Mouse (Mus musculus) megakaryocyte progenitor cell, adult 5-6 weeks (primary cell): ENCODE results near the gene Gm13889. TPM values are rescaled to one million over a fixed set of nuclear protein-coding genes. Genes with fewer than 3 reads are reported as not detected.

ENCODE experiments used
- total RNA-seq, 2 experiments: library from RNA; stranded (forward) in 1 of 2; stranded (reverse) in 1 of 2; fragments of 157-497, 149-512 nt in 1 of 2; fragments of 200-1000 nt in 1 of 2; gene quantifications; 2 replicates each; pipeline versions ENCODE4 v1.2.3 to v1.2.4; 2015 to 2017

Gm13889 gene
- total RNA-seq, 2 experiments from 2014 or later = not detected

Other genes with a start within 250 kb of the Gm13889 start
- 40.6 and 41.3 TPM in 2 replicates for gene Ext2, start 134.6 kb downstream of the Gm13889 start, total RNA-seq (2015)
- gene Ext2, start 134.6 kb downstream of the Gm13889 start, total RNA-seq (2017) = 26.1 and 28.7 TPM in 2 replicates
- gene Accs, start 107.3 kb downstream of the Gm13889 start, total RNA-seq (2015) = 11.0 and 12.1 TPM in 2 replicates
- gene Accs, start 107.3 kb downstream of the Gm13889 start, total RNA-seq (2017) = 11.3 and 16.5 TPM in 2 replicates
- not detected in 2 replicates for gene Accsl, start 88.0 kb downstream of the Gm13889 start, total RNA-seq (2015)
- not detected in 2 replicates for gene Accsl, start 88.0 kb downstream of the Gm13889 start, total RNA-seq (2017)
- not detected in 2 replicates for gene Gm27027, start 39.2 kb upstream of the Gm13889 start, total RNA-seq (2015)
- not detected in 2 replicates for gene Gm27027, start 39.2 kb upstream of the Gm13889 start, total RNA-seq (2017)
- 58.3 and 101 TPM in 2 replicates for gene Alkbh3, start 53.6 kb upstream of the Gm13889 start, total RNA-seq (2015)
- gene Alkbh3, start 53.6 kb upstream of the Gm13889 start, total RNA-seq (2017) = 25.2 and 35.2 TPM in 2 replicates
- gene Hsd17b12, start 200.8 kb upstream of the Gm13889 start, total RNA-seq (2015) = 79.1 and 80.9 TPM in 2 replicates
- 108 and 119 TPM in 2 replicates for gene Hsd17b12, start 200.8 kb upstream of the Gm13889 start, total RNA-seq (2017)